Mouse (Mus musculus): ENCODE measurements around the gene Usp46.

DNA sequence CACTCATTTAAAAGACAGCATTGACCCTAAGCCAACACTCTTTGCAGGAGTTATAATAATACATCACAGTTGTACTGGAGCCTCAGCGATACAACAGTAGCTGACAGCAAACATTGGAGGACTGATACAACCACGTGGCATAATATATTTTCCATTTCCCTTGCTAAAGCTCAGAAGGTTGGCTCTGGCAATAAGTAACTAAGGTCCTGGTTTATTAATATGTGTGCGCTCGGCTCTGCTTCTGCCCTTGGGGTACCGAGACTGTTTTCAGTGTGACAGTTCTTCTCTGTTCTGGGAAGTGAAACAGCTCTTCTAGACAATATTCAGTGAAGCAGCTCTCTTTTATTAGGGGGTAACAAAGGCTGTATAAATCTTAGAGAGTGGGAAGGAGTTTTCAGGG is 50.7 kb downstream of the Usp46 start:
- no peak for TF ChIP-seq CTCF (IDR thresholded peaks at IDR 0.05; ENCODE audit: low read depth)
- no peak for TF ChIP-seq EP300 (IDR thresholded peaks at IDR 0.05; ENCODE audit: low read depth)

Data from heart, postnatal 0 days (tissue).